Mouse (Mus musculus) T-cell, adult 66 days (primary cell): ENCODE measurements around the gene Nek7. TPM values are rescaled to one million over a fixed set of nuclear protein-coding genes. Genes with fewer than 3 reads are reported as not detected.

ENCODE experiments used
- total RNA-seq, 2 experiments: library from RNA; stranded (reverse); gene quantifications; 3 replicates in 1 of 2; 4 replicates in 1 of 2; pipeline ENCODE4 v1.2.4; 2023

Nek7 gene
- 10 to 100 TPM; 51.4 to 55.5 TPM for total RNA-seq

GRCm38 (mm10) chr1:138619996-138620461, at the start of gene Nek7:
Gene Nek7, minus strand, starts transcription at chr1:138620141.

Other genes starting within 250 kb of the Nek7 start
- gene Lhx9, start 228.4 kb upstream of the Nek7 start, total RNA-seq: not detected
- 10 to 100 TPM; 13.5 to 14.9 TPM for gene 2310009B15Rik, start 236.7 kb upstream of the Nek7 start, total RNA-seq